Mouse (Mus musculus): Measurements from ENCODE around the gene Gria1. TPM values are rescaled to one million over a fixed set of nuclear protein-coding genes. Genes with fewer than 3 reads are reported as not detected.

The Gria1 gene
- polyA plus RNA-seq, 1 experiment from 2014 or later: 1.1 TPM

- Histone ChIP-seq H3K36me3 (ENCODE audit: control insufficient read depth, insufficient read depth, low read length) (no peaks in the 10 kb centered on the region), H3K27me3 (replicated peaks; ENCODE audit: control insufficient read depth, insufficient read depth, low read length) (no peaks in the 10 kb centered on the region), H3K9ac (ENCODE audit: low read length) (no peak overlapping the region), H3K27ac (ENCODE audit: low read depth) (no peak overlapping the region), H3K4me1 (replicated peaks; ENCODE audit: control insufficient read depth, insufficient read depth, low read length) (no peaks in the 10 kb centered on the region), H3K4me3 (ENCODE audit: low read depth, low read length) (no peak overlapping the region), H3K4me2 (ENCODE audit: low read length) (no peak overlapping the region), H3K9me3 (ENCODE audit: control insufficient read depth, low read length) (no peaks in the 10 kb centered on the region)
- no peak for DNase-seq (ENCODE audit: low spot score)
- ATAC-seq (replicated peaks; ENCODE audit: low FRiP score, low TSS enrichment, low read depth): no peak
Observed at GRCm38 (mm10) chr11:57207260-57207659, 196.1 kb downstream of the Gria1 start.

GRCm38 (mm10) chr11:57214079-57214478 lies 202.9 kb downstream of the Gria1 start:
- no peak overlapping the region for H3K27ac ChIP-seq (ENCODE audit: low read depth)
- no peak overlapping the region for H3K9ac ChIP-seq (ENCODE audit: low read length)
- no peak overlapping the region for H3K4me2 ChIP-seq (ENCODE audit: low read length)
- H3K9me3 ChIP-seq (ENCODE audit: control insufficient read depth, low read length): no peaks in the 10 kb centered on the region
- ATAC-seq (replicated peaks; ENCODE audit: low FRiP score, low TSS enrichment, low read depth) (no peak), DNase-seq (ENCODE audit: low spot score) (no peak)
- H3K36me3 ChIP-seq (ENCODE audit: control insufficient read depth, insufficient read depth, low read length): no peaks in the 10 kb centered on the region
- WGBS: 95% methylated on average over 7 of the region's 7 CpGs
- no peaks in the 10 kb centered on the region for H3K4me1 ChIP-seq (replicated peaks; ENCODE audit: control insufficient read depth, insufficient read depth, low read length)
- no peaks in the 10 kb centered on the region for H3K27me3 ChIP-seq (replicated peaks; ENCODE audit: control insufficient read depth, insufficient read depth, low read length)
- H3K4me3 ChIP-seq (ENCODE audit: low read depth, low read length): no peak overlapping the region

DNA sequence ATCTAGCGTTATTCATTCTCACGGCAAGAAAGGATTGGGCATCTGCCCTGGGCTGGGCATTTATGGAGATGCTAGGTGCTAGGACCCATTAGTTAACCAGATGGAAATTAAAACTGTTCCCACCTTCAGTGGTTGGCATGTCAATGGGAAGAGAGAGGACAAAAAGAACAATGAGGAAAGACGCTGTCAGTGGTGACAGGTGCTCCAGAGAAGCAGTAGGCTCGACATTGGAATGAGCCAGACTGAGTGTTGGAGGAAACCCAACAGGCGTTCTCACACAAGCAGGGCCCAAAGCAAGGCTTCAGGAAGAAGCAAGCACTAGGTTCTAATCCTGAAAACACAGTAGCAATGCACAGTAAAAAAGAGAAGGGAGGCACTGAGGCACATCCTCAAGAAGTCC lies 203.4 kb downstream of the Gria1 start:
- Histone ChIP-seq H3K9ac (ENCODE audit: low read length) (no peak overlapping the region), H3K4me3 (ENCODE audit: low read depth, low read length) (no peak overlapping the region), H3K4me1 (replicated peaks; ENCODE audit: control insufficient read depth, insufficient read depth, low read length) (no peaks in the 10 kb centered on the region), H3K27ac (ENCODE audit: low read depth) (no peak overlapping the region), H3K9me3 (ENCODE audit: control insufficient read depth, low read length) (no peaks in the 10 kb centered on the region), H3K36me3 (ENCODE audit: control insufficient read depth, insufficient read depth, low read length) (no peaks in the 10 kb centered on the region), H3K27me3 (replicated peaks; ENCODE audit: control insufficient read depth, insufficient read depth, low read length) (no peaks in the 10 kb centered on the region), H3K4me2 (ENCODE audit: low read length) (no peak overlapping the region)
- ATAC-seq (replicated peaks; ENCODE audit: low FRiP score, low TSS enrichment, low read depth): no peak
- WGBS: 90% methylated on average over 5 of the region's 5 CpGs
- DNase-seq (ENCODE audit: low spot score): no peak

GRCm38 (mm10) chr11:57222797-57223569 lies 211.8 kb downstream of the Gria1 start:
- Histone ChIP-seq H3K4me2 (ENCODE audit: low read length) (no peak overlapping the region), H3K27me3 (replicated peaks; ENCODE audit: control insufficient read depth, insufficient read depth, low read length) (no peaks in the 10 kb centered on the region), H3K9me3 (ENCODE audit: control insufficient read depth, low read length) (no peaks in the 10 kb centered on the region), H3K27ac (ENCODE audit: low read depth) (no peak overlapping the region), H3K4me1 (replicated peaks; ENCODE audit: control insufficient read depth, insufficient read depth, low read length) (no peaks in the 10 kb centered on the region), H3K4me3 (ENCODE audit: low read depth, low read length) (no peak overlapping the region), H3K36me3 (ENCODE audit: control insufficient read depth, insufficient read depth, low read length) (no peaks in the 10 kb centered on the region), H3K9ac (ENCODE audit: low read length) (no peak overlapping the region)
- WGBS: 70% methylated on average over 8 of the region's 8 CpGs
- ATAC-seq (replicated peaks; ENCODE audit: low FRiP score, low TSS enrichment, low read depth) (no peak), DNase-seq (ENCODE audit: low spot score) (no peak)

DNA sequence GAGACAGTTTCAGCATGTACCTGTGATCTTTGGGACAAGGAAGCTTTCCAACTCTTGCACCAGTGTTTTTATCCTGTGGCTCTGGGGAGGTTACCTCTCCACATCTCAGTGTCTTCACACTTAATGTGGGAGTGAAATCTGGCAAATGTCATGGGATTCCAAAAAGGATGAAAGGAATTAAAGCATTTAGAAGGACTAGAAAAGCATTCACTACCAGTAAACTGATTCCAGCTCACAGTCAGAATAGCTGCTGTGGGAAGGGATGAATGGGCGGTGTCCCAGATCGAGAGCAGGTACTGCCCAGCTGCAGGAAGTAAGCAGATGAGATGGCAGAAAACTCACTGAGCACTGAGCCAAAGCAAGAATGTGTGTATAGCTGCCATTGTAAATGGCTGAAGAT lies 224.3 kb downstream of the Gria1 start:
- ATAC-seq (replicated peaks; ENCODE audit: low FRiP score, low TSS enrichment, low read depth) (no peak), DNase-seq (ENCODE audit: low spot score) (no peak)
- Histone ChIP-seq H3K4me2 (ENCODE audit: low read length) (no peak overlapping the region), H3K36me3 (ENCODE audit: control insufficient read depth, insufficient read depth, low read length) (no peaks in the 10 kb centered on the region), H3K9me3 (ENCODE audit: control insufficient read depth, low read length) (no peaks in the 10 kb centered on the region), H3K27me3 (replicated peaks; ENCODE audit: control insufficient read depth, insufficient read depth, low read length) (no peaks in the 10 kb centered on the region), H3K4me1 (replicated peaks; ENCODE audit: control insufficient read depth, insufficient read depth, low read length) (no peaks in the 10 kb centered on the region), H3K9ac (ENCODE audit: low read length) (no peak overlapping the region), H3K27ac (ENCODE audit: low read depth) (no peak overlapping the region), H3K4me3 (ENCODE audit: low read depth, low read length) (no peak overlapping the region)
- 69% methylated on average over 2 of the region's 2 CpGs for WGBS

DNA sequence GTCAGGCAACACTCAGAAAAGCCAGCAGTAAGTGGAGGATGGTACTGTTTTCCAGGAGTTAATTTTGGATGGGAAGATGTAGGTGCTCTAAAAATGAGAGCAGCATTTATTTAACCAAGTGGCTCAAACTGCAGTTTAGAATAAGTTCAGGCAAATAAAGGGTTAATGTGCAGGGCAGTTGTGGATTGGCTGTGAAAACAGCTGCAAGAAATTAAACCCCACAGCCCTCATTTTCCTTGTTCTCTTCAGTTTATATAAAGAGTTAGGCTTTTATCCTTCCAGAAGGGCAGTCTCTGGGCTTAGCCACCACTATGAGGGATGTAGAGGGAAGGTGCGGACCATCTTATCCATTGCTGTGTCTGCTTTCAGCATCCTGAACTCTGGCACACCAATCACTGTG lies 225.2 kb downstream of the Gria1 start:
- WGBS: 50% methylated on average over 1 of the region's 1 CpGs

GRCm38 (mm10) chr11:57239758-57240157 lies 228.6 kb downstream of the Gria1 start:
- H3K27me3 ChIP-seq (replicated peaks; ENCODE audit: control insufficient read depth, insufficient read depth, low read length): no peaks in the 10 kb centered on the region
- H3K27ac ChIP-seq (ENCODE audit: low read depth): no peak overlapping the region
- H3K36me3 ChIP-seq (ENCODE audit: control insufficient read depth, insufficient read depth, low read length): no peaks in the 10 kb centered on the region
- H3K9ac ChIP-seq (ENCODE audit: low read length): no peak overlapping the region
- WGBS: 11% methylated on average over 3 of the region's 3 CpGs
- no peak for ATAC-seq (replicated peaks; ENCODE audit: low FRiP score, low TSS enrichment, low read depth)
- no peak overlapping the region for H3K4me3 ChIP-seq (ENCODE audit: low read depth, low read length)
- no peak overlapping the region for H3K4me2 ChIP-seq (ENCODE audit: low read length)
- no peak for DNase-seq (ENCODE audit: low spot score)
- no peaks in the 10 kb centered on the region for H3K9me3 ChIP-seq (ENCODE audit: control insufficient read depth, low read length)
- no peaks in the 10 kb centered on the region for H3K4me1 ChIP-seq (replicated peaks; ENCODE audit: control insufficient read depth, insufficient read depth, low read length)

More for the DNA sequence above, 225.2 kb downstream of the Gria1 start:
- H3K27me3 ChIP-seq (replicated peaks; ENCODE audit: control insufficient read depth, insufficient read depth, low read length): no peaks in the 10 kb centered on the region
- ATAC-seq (replicated peaks; ENCODE audit: low FRiP score, low TSS enrichment, low read depth): no peak
- DNase-seq (ENCODE audit: low spot score): no peak
- H3K9ac ChIP-seq (ENCODE audit: low read length): no peak overlapping the region
- H3K36me3 ChIP-seq (ENCODE audit: control insufficient read depth, insufficient read depth, low read length): no peaks in the 10 kb centered on the region
- H3K4me2 ChIP-seq (ENCODE audit: low read length): no peak overlapping the region
- no peaks in the 10 kb centered on the region for H3K9me3 ChIP-seq (ENCODE audit: control insufficient read depth, low read length)
- H3K27ac ChIP-seq (ENCODE audit: low read depth): no peak overlapping the region
- no peaks in the 10 kb centered on the region for H3K4me1 ChIP-seq (replicated peaks; ENCODE audit: control insufficient read depth, insufficient read depth, low read length)
- H3K4me3 ChIP-seq (ENCODE audit: low read depth, low read length): no peak overlapping the region

GRCm38 (mm10) chr11:57243835-57244234 lies 232.6 kb downstream of the Gria1 start:
- no peak for ATAC-seq (replicated peaks; ENCODE audit: low FRiP score, low TSS enrichment, low read depth)
- H3K4me3 ChIP-seq (ENCODE audit: low read depth, low read length): no peak overlapping the region
- no peaks in the 10 kb centered on the region for H3K4me1 ChIP-seq (replicated peaks; ENCODE audit: control insufficient read depth, insufficient read depth, low read length)
- no peak overlapping the region for H3K4me2 ChIP-seq (ENCODE audit: low read length)
- no peak overlapping the region for H3K27ac ChIP-seq (ENCODE audit: low read depth)
- H3K36me3 ChIP-seq (ENCODE audit: control insufficient read depth, insufficient read depth, low read length): no peaks in the 10 kb centered on the region
- DNase-seq (ENCODE audit: low spot score): no peak
- no peak overlapping the region for H3K9ac ChIP-seq (ENCODE audit: low read length)
- no peaks in the 10 kb centered on the region for H3K27me3 ChIP-seq (replicated peaks; ENCODE audit: control insufficient read depth, insufficient read depth, low read length)
- no peaks in the 10 kb centered on the region for H3K9me3 ChIP-seq (ENCODE audit: control insufficient read depth, low read length)

- no peak overlapping the region for H3K4me3 ChIP-seq (ENCODE audit: low read depth, low read length)
- ATAC-seq (replicated peaks; ENCODE audit: low FRiP score, low TSS enrichment, low read depth): no peak
- no peaks in the 10 kb centered on the region for H3K36me3 ChIP-seq (ENCODE audit: control insufficient read depth, insufficient read depth, low read length)
- H3K27me3 ChIP-seq (replicated peaks; ENCODE audit: control insufficient read depth, insufficient read depth, low read length): no peaks in the 10 kb centered on the region
- H3K4me2 ChIP-seq (ENCODE audit: low read length): no peak overlapping the region
- H3K9ac ChIP-seq (ENCODE audit: low read length): no peak overlapping the region
- no peaks in the 10 kb centered on the region for H3K4me1 ChIP-seq (replicated peaks; ENCODE audit: control insufficient read depth, insufficient read depth, low read length)
- H3K27ac ChIP-seq (ENCODE audit: low read depth): no peak overlapping the region
- 61% methylated on average over 6 of the region's 6 CpGs for WGBS
- DNase-seq (ENCODE audit: low spot score): no peak
- no peaks in the 10 kb centered on the region for H3K9me3 ChIP-seq (ENCODE audit: control insufficient read depth, low read length)
Observed at GRCm38 (mm10) chr11:57244543-57244942, 233.4 kb downstream of the Gria1 start.
